8 mouse cellular contexts compared by ENCODE assay signal in the genomic region with DNA sequence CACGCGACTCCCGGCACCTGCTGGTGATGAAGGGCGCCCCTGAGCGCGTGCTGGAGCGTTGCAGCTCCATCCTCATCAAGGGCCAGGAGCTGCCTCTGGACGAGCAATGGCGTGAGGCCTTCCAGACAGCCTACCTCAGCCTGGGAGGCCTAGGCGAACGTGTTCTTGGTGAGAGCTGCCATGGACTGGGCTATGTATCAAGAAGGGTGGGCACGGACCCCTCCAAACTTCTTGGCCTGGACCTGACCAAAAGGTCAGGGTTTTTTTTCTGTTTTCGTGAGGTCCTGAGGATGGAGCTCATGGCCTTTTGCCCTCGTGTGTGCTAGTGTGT. TPM values are rescaled to one million over a fixed set of nuclear protein-coding genes. Genes with fewer than 3 reads are reported as not detected.
DNase-seq lines count a peak whose midpoint lies in the region; ATAC-seq and TF ChIP-seq lines count a peak whose summit lies in the region.

No protein-coding gene starts in this region.

- H3K27ac ChIP-seq in kidney, embryonic 15.5 days, result no peak overlapping the region
- H3K27ac ChIP-seq in embryonic facial prominence, embryonic 10.5 days (replicated peaks), result no peak overlapping the region
- H3K27ac ChIP-seq in hindbrain, postnatal 0 days, result no peak overlapping the region
- H3K27ac ChIP-seq in midbrain, embryonic 15.5 days, result no peak overlapping the region

- no peaks in the 10 kb centered on the region for H3K9me3 ChIP-seq in kidney, embryonic 15.5 days (replicated peaks)
- no peaks in the 10 kb centered on the region for H3K9me3 ChIP-seq in embryonic facial prominence, embryonic 10.5 days
- H3K9me3 ChIP-seq in hindbrain, postnatal 0 days (ENCODE audit: low read length), result no peaks in the 10 kb centered on the region
- no peaks in the 10 kb centered on the region for H3K9me3 ChIP-seq in midbrain, embryonic 15.5 days

- peak; percentile 32; the same call in 1 of the 2 replicates for TF ChIP-seq CTCF in hindbrain, postnatal 0 days (IDR thresholded peaks at IDR 0.05; ENCODE audit: low read depth)

- H3K4me2 ChIP-seq in kidney, embryonic 15.5 days, result peak overlapping the region; percentile 77
- peak overlapping the region; percentile 63 for H3K4me2 ChIP-seq in hindbrain, postnatal 0 days (ENCODE audit: low read depth, low read length)
- H3K4me2 ChIP-seq in midbrain, embryonic 15.5 days, result peak overlapping the region; percentile 62

- no peak overlapping the region; the same call in 1 of the 2 replicates for H3K9ac ChIP-seq in kidney, embryonic 15.5 days
- H3K9ac ChIP-seq in hindbrain, postnatal 0 days (replicated peaks; ENCODE audit: low read length), result 0 out of 2 replicates have a peak overlapping the region, but pooled peaks have one; percentile 24
- peak overlapping the region; percentile 47 for H3K9ac ChIP-seq in midbrain, embryonic 15.5 days

- peaks cover 14% of the 10 kb centered on the region for H3K4me1 ChIP-seq in kidney, embryonic 15.5 days
- peaks cover 12% of the 10 kb centered on the region for H3K4me1 ChIP-seq in embryonic facial prominence, embryonic 10.5 days
- H3K4me1 ChIP-seq in hindbrain, postnatal 0 days (ENCODE audit: insufficient read depth, low read length), result peaks cover 12% of the 10 kb centered on the region; the same call in 1 of the 2 replicates
- H3K4me1 ChIP-seq in midbrain, embryonic 15.5 days, result peaks cover 14% of the 10 kb centered on the region

- no peak for DNase-seq in kidney, postnatal 10 days
- no peak for DNase-seq in embryonic facial prominence, embryonic 10.5 days (ENCODE audit: low spot score)
- DNase-seq in hindbrain, postnatal 0 days (ENCODE audit: low spot score), result no peak
- no peak for DNase-seq in spleen, postnatal 4 days (ENCODE audit: low spot score in 2 of 2)

- 11% methylated on average over 14 of the region's 14 CpGs for WGBS in kidney, embryonic 15.5 days
- WGBS in embryonic facial prominence, embryonic 10.5 days, result 9% methylated on average over 14 of the region's 14 CpGs
- WGBS in hindbrain, postnatal 0 days, result 7% methylated on average over 14 of the region's 14 CpGs
- WGBS in midbrain, embryonic 15.5 days, result 8% methylated on average over 14 of the region's 14 CpGs

- peak overlapping the region; percentile 45 for H3K4me3 ChIP-seq in kidney, embryonic 15.5 days (replicated peaks)
- peak overlapping the region; percentile 50 for H3K4me3 ChIP-seq in embryonic facial prominence, embryonic 10.5 days
- H3K4me3 ChIP-seq in hindbrain, postnatal 0 days (ENCODE audit: low read length), result peak overlapping the region; percentile 34
- H3K4me3 ChIP-seq in midbrain, embryonic 15.5 days, result peak overlapping the region; percentile 37

- peaks cover 35% of the 10 kb centered on the region for H3K27me3 ChIP-seq in kidney, embryonic 15.5 days
- peaks cover 60% of the 10 kb centered on the region for H3K27me3 ChIP-seq in embryonic facial prominence, embryonic 10.5 days (replicated peaks; ENCODE audit: low read depth, poor library complexity, severe bottlenecking)
- no peaks in the 10 kb centered on the region for H3K27me3 ChIP-seq in hindbrain, postnatal 0 days (ENCODE audit: insufficient read depth, low read length)
- H3K27me3 ChIP-seq in midbrain, embryonic 15.5 days (replicated peaks), result peaks cover 24% of the 10 kb centered on the region

- H3K36me3 ChIP-seq in kidney, embryonic 15.5 days, result no peaks in the 10 kb centered on the region
- no peaks in the 10 kb centered on the region for H3K36me3 ChIP-seq in embryonic facial prominence, embryonic 10.5 days (replicated peaks)
- H3K36me3 ChIP-seq in hindbrain, postnatal 0 days (ENCODE audit: insufficient read depth, low read length), result no peaks in the 10 kb centered on the region
- H3K36me3 ChIP-seq in midbrain, embryonic 15.5 days (replicated peaks), result no peaks in the 10 kb centered on the region

- ATAC-seq in kidney, embryonic 15.5 days (replicated peaks; ENCODE audit: low FRiP score), result no peak
- no peak for ATAC-seq in hindbrain, postnatal 0 days
- no peak for ATAC-seq in midbrain, embryonic 15.5 days (replicated peaks)
- ATAC-seq in cerebellum, adult (ENCODE audit: insufficient number of reproducible peaks, low FRiP score, low TSS enrichment), result no peak
- ATAC-seq in megakaryocyte progenitor cell, adult 5-6 weeks (replicated peaks; ENCODE audit: poor library complexity), result no peak

RNA-seq across cellular contexts. Expression of gene Atp4a, which starts 5.7 kb away (rescaled TPM):
- 1.3 and 1.5 TPM in 2 replicates for polyA plus RNA-seq in kidney, embryonic 15.5 days (2015; fragmentation: Nextera tagmentation; extraction: Ambion mirVana)
- 0.53 and 0.77 TPM in 2 replicates for polyA plus RNA-seq in embryonic facial prominence, embryonic 10.5 days (2016; fragmentation: Nextera tagmentation; extraction: Ambion mirVana)
- total RNA-seq in hindbrain, postnatal 0 days (2014; rRNA removed), result 2.0 and 5.3 TPM in 2 replicates
- 4.2 and 6.0 TPM in 2 replicates for polyA plus RNA-seq in hindbrain, postnatal 0 days (2015; fragmentation: Nextera tagmentation; extraction: Ambion mirVana)
- polyA plus RNA-seq in midbrain, embryonic 15.5 days (2015; fragmentation: Nextera tagmentation; extraction: Ambion mirVana), result 1.7 and 1.8 TPM in 2 replicates
- total RNA-seq in megakaryocyte progenitor cell, adult 5-6 weeks (2015), result 1.2 and 1.3 TPM in 2 replicates
- 0.37 and 0.51 TPM in 2 replicates for total RNA-seq in megakaryocyte progenitor cell, adult 5-6 weeks (2017)

RNA-seq across cellular contexts. Expression of gene Tmem147, which starts 11.7 kb away (rescaled TPM):
- 180 and 192 TPM in 2 replicates for polyA plus RNA-seq in kidney, embryonic 15.5 days (2015; fragmentation: Nextera tagmentation; extraction: Ambion mirVana)
- 147 and 151 TPM in 2 replicates for polyA plus RNA-seq in embryonic facial prominence, embryonic 10.5 days (2016; fragmentation: Nextera tagmentation; extraction: Ambion mirVana)
- 195 and 238 TPM in 2 replicates for total RNA-seq in hindbrain, postnatal 0 days (2014; rRNA removed)
- 338 and 342 TPM in 2 replicates for polyA plus RNA-seq in hindbrain, postnatal 0 days (2015; fragmentation: Nextera tagmentation; extraction: Ambion mirVana)
- 242 and 252 TPM in 2 replicates for polyA plus RNA-seq in midbrain, embryonic 15.5 days (2015; fragmentation: Nextera tagmentation; extraction: Ambion mirVana)
- 210 and 218 TPM in 2 replicates for total RNA-seq in megakaryocyte progenitor cell, adult 5-6 weeks (2015)
- total RNA-seq in megakaryocyte progenitor cell, adult 5-6 weeks (2017), result 65.9 and 76.4 TPM in 2 replicates

RNA-seq across cellular contexts. Expression of gene 2200002J24Rik, which starts 19.0 kb away (rescaled TPM):
- polyA plus RNA-seq in kidney, embryonic 15.5 days (2015; fragmentation: Nextera tagmentation; extraction: Ambion mirVana), result 0.58 TPM in 1 of 2 replicates, not detected in the other
- not detected in 2 replicates for polyA plus RNA-seq in embryonic facial prominence, embryonic 10.5 days (2016; fragmentation: Nextera tagmentation; extraction: Ambion mirVana)
- not detected in 2 replicates for total RNA-seq in hindbrain, postnatal 0 days (2014; rRNA removed)
- polyA plus RNA-seq in hindbrain, postnatal 0 days (2015; fragmentation: Nextera tagmentation; extraction: Ambion mirVana), result 0.55 TPM in 1 of 2 replicates, not detected in the other
- not detected in 2 replicates for polyA plus RNA-seq in midbrain, embryonic 15.5 days (2015; fragmentation: Nextera tagmentation; extraction: Ambion mirVana)
- 0.69 TPM in 1 of 2 replicates, not detected in the other for total RNA-seq in megakaryocyte progenitor cell, adult 5-6 weeks (2015)
- total RNA-seq in megakaryocyte progenitor cell, adult 5-6 weeks (2017), result not detected in 2 replicates

RNA-seq across cellular contexts. Expression of gene Gapdhs, which starts 25.8 kb away (rescaled TPM):
- polyA plus RNA-seq in kidney, embryonic 15.5 days (2015; fragmentation: Nextera tagmentation; extraction: Ambion mirVana), result 0.35 and 0.68 TPM in 2 replicates
- polyA plus RNA-seq in embryonic facial prominence, embryonic 10.5 days (2016; fragmentation: Nextera tagmentation; extraction: Ambion mirVana), result 0.36 and 0.59 TPM in 2 replicates
- not detected in 2 replicates for total RNA-seq in hindbrain, postnatal 0 days (2014; rRNA removed)
- polyA plus RNA-seq in hindbrain, postnatal 0 days (2015; fragmentation: Nextera tagmentation; extraction: Ambion mirVana), result 0.32 and 0.69 TPM in 2 replicates
- 0.72 and 1.6 TPM in 2 replicates for polyA plus RNA-seq in midbrain, embryonic 15.5 days (2015; fragmentation: Nextera tagmentation; extraction: Ambion mirVana)
- total RNA-seq in megakaryocyte progenitor cell, adult 5-6 weeks (2015), result not detected in 2 replicates
- not detected in 2 replicates for total RNA-seq in megakaryocyte progenitor cell, adult 5-6 weeks (2017)

RNA-seq across cellular contexts. Expression of gene Sbsn, which starts 33.6 kb away (rescaled TPM):
- 2.2 and 2.6 TPM in 2 replicates for polyA plus RNA-seq in kidney, embryonic 15.5 days (2015; fragmentation: Nextera tagmentation; extraction: Ambion mirVana)
- polyA plus RNA-seq in embryonic facial prominence, embryonic 10.5 days (2016; fragmentation: Nextera tagmentation; extraction: Ambion mirVana), result 0.68 and 1.0 TPM in 2 replicates
- total RNA-seq in hindbrain, postnatal 0 days (2014; rRNA removed), result 0.84 and 4.2 TPM in 2 replicates
- polyA plus RNA-seq in hindbrain, postnatal 0 days (2015; fragmentation: Nextera tagmentation; extraction: Ambion mirVana), result 2.9 and 3.0 TPM in 2 replicates
- 2.4 and 3.0 TPM in 2 replicates for polyA plus RNA-seq in midbrain, embryonic 15.5 days (2015; fragmentation: Nextera tagmentation; extraction: Ambion mirVana)
- total RNA-seq in megakaryocyte progenitor cell, adult 5-6 weeks (2015), result 1.6 TPM in 2 replicates
- 0.47 and 1.3 TPM in 2 replicates for total RNA-seq in megakaryocyte progenitor cell, adult 5-6 weeks (2017)
